Mouse (Mus musculus): ENCODE results near the gene Prh1. TPM values are rescaled to one million over a fixed set of nuclear protein-coding genes. Genes with fewer than 3 reads are reported as not detected.
"Not testable (repeated sequence)": the region's sequence is repeated elsewhere in the genome, so short reads cannot be mapped to it uniquely, and the experiment has no call there.

Prh1 gene
- total RNA-seq (2014; rRNA removed) (not detected in 2 replicates), polyA plus RNA-seq (2015; fragmentation: Nextera tagmentation; extraction: Ambion mirVana) (not detected in 2 replicates)

DNA sequence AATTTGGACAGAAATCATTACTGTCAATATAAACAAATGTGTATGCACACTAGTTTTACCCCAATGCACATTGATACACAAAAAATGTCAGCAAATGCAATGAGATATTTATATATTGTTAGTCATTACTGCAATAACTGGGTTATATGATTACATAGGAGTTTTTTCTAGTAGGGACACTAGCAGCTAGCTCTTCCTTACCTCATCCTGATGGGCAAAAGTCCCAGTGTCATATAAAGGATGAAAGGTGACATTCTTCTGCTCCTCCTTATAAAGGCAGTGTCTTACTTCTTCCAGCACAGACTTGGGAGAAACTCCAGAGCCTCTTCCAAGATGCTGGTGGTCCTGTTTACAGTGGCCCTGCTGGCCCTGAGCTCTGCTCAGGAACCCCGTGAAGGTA, at the start of gene Prh1:
Prh1 (plus strand) TSS at position 301 of the 400 bp plus-strand sequence.
- not testable (repeated sequence) for DNase-seq (ENCODE audit: low spot score); H3K27me3 ChIP-seq (ENCODE audit: insufficient read depth, low read length); H3K36me3 ChIP-seq (ENCODE audit: insufficient read depth, low read length); H3K4me3 ChIP-seq (ENCODE audit: low read length); ATAC-seq; H3K4me2 ChIP-seq (ENCODE audit: low read depth, low read length); H3K27ac ChIP-seq; H3K9me3 ChIP-seq (ENCODE audit: low read length); H3K4me1 ChIP-seq (ENCODE audit: insufficient read depth, low read length); H3K9ac ChIP-seq (replicated peaks; ENCODE audit: low read length)
- 79% methylated on average over 1 of the region's 1 CpGs for WGBS

DNA sequence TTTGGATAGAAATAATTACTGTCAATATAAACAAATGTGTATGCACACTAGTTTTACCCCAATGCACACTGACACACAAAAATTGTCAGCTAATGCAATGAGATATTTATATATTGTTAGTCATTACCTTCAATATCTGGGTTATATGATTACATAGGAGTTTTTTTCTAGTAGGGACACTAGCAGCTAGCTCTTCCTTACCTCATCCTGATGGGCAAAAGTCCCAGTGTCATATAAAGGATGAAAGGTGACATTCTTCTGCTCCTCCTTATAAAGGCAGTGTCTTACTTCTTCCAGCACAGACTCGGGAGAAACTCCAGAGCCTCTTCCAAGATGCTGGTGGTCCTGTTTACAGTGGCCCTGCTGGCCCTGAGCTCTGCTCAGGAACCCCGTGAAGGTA, 26.0 kb downstream of the Prh1 start, which contains the start of gene Prp2:
Prp2 (plus strand) TSS at position 301 of the 400 bp plus-strand sequence.
- H3K27me3 ChIP-seq (ENCODE audit: insufficient read depth, low read length); H3K27ac ChIP-seq; ATAC-seq; H3K9ac ChIP-seq (replicated peaks; ENCODE audit: low read length); H3K4me3 ChIP-seq (ENCODE audit: low read length); DNase-seq (ENCODE audit: low spot score); H3K9me3 ChIP-seq (ENCODE audit: low read length); H3K4me1 ChIP-seq (ENCODE audit: insufficient read depth, low read length); H3K36me3 ChIP-seq (ENCODE audit: insufficient read depth, low read length); H3K4me2 ChIP-seq (ENCODE audit: low read depth, low read length): not testable (repeated sequence)
- WGBS = 60% methylated on average over 2 of the region's 2 CpGs

Other genes with a start within 250 kb of the Prh1 start
- not detected in 2 replicates for gene Gm8882, start 205.7 kb upstream of the Prh1 start, total RNA-seq (2014; rRNA removed)
- gene Gm8882, start 205.7 kb upstream of the Prh1 start, polyA plus RNA-seq (2015; fragmentation: Nextera tagmentation; extraction: Ambion mirVana) = not detected in 2 replicates
- not detected in 2 replicates for gene Prp2, start 26.1 kb downstream of the Prh1 start, total RNA-seq (2014; rRNA removed)
- gene Prp2, start 26.1 kb downstream of the Prh1 start, polyA plus RNA-seq (2015; fragmentation: Nextera tagmentation; extraction: Ambion mirVana) = not detected in 2 replicates
- not detected in 2 replicates for gene A630073D07Rik, start 81.7 kb downstream of the Prh1 start, total RNA-seq (2014; rRNA removed)
- not detected in 2 replicates for gene A630073D07Rik, start 81.7 kb downstream of the Prh1 start, polyA plus RNA-seq (2015; fragmentation: Nextera tagmentation; extraction: Ambion mirVana)
- not detected in 2 replicates for gene Tas2r120, start 87.1 kb downstream of the Prh1 start, total RNA-seq (2014; rRNA removed)
- gene Tas2r120, start 87.1 kb downstream of the Prh1 start, polyA plus RNA-seq (2015; fragmentation: Nextera tagmentation; extraction: Ambion mirVana) = not detected in 2 replicates
- not detected in 2 replicates for gene Tas2r121, start 131.2 kb downstream of the Prh1 start, total RNA-seq (2014; rRNA removed)
- not detected in 2 replicates for gene Tas2r121, start 131.2 kb downstream of the Prh1 start, polyA plus RNA-seq (2015; fragmentation: Nextera tagmentation; extraction: Ambion mirVana)
- not detected in 2 replicates for gene Tas2r122, start 142.1 kb downstream of the Prh1 start, total RNA-seq (2014; rRNA removed)
- gene Tas2r122, start 142.1 kb downstream of the Prh1 start, polyA plus RNA-seq (2015; fragmentation: Nextera tagmentation; extraction: Ambion mirVana) = not detected in 2 replicates
- gene Tas2r115, start 168.2 kb downstream of the Prh1 start, total RNA-seq (2014; rRNA removed) = not detected in 2 replicates
- gene Tas2r115, start 168.2 kb downstream of the Prh1 start, polyA plus RNA-seq (2015; fragmentation: Nextera tagmentation; extraction: Ambion mirVana) = not detected in 2 replicates
- not detected in 2 replicates for gene Tas2r124, start 184.9 kb downstream of the Prh1 start, total RNA-seq (2014; rRNA removed)
- gene Tas2r124, start 184.9 kb downstream of the Prh1 start, polyA plus RNA-seq (2015; fragmentation: Nextera tagmentation; extraction: Ambion mirVana) = not detected in 2 replicates
- not detected in 2 replicates for gene Tas2r102, start 192.3 kb downstream of the Prh1 start, total RNA-seq (2014; rRNA removed)
- gene Tas2r102, start 192.3 kb downstream of the Prh1 start, polyA plus RNA-seq (2015; fragmentation: Nextera tagmentation; extraction: Ambion mirVana) = not detected in 2 replicates
- gene Tas2r136, start 208.4 kb downstream of the Prh1 start, total RNA-seq (2014; rRNA removed) = not detected in 2 replicates
- gene Tas2r136, start 208.4 kb downstream of the Prh1 start, polyA plus RNA-seq (2015; fragmentation: Nextera tagmentation; extraction: Ambion mirVana) = not detected in 2 replicates
- gene Tas2r117, start 233.0 kb downstream of the Prh1 start, total RNA-seq (2014; rRNA removed) = not detected in 2 replicates
- gene Tas2r117, start 233.0 kb downstream of the Prh1 start, polyA plus RNA-seq (2015; fragmentation: Nextera tagmentation; extraction: Ambion mirVana) = not detected in 2 replicates

Data from hindbrain, postnatal 0 days (tissue).